Mouse (Mus musculus): ENCODE results near the gene Mrpl34.

DNA sequence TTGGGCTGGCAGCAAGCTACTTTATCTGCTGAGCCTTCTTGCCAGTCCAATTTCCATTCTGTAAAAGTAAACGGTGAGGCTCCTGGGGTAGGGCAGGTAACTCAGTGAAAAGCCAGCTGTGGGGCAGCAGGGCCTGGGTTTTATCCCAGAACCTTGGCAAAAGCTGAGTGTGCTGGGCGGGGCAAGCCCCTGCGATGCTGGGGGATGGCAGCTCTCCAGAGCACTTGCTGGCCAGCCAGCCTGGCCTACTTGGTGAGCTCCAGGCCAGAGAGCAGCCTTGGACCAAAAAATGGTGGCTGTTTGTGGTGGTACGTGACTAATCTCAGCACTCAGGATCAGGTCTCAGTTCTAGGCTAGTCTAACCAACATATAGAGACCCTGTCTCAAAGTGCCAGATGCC lies 41.2 kb downstream of the Mrpl34 start:
- no peak for TF ChIP-seq POLR2A (IDR thresholded peaks at IDR 0.05; ENCODE audit: control insufficient read depth, low read depth, low read length)
- no peak for TF ChIP-seq CTCF (IDR thresholded peaks at IDR 0.05; ENCODE audit: control insufficient read depth, insufficient read depth, insufficient replicate concordance, low read depth, low read length)

Data from testis, adult 2 months (tissue).